Mouse (Mus musculus) testis, adult 2 months (tissue): ENCODE results near the gene Pla2g2f. TPM values are rescaled to one million over a fixed set of nuclear protein-coding genes. Genes with fewer than 3 reads are reported as not detected.

Source experiments
- H3K27ac ChIP-seq: fragments of 200-500 bp; 2 replicates; pipeline ENCODE4 v1.5.1; 2012; ENCODE audit warnings: low read depth, low read length; ENCODE audit not compliant: control insufficient read depth, insufficient read depth
- H3K27me3 ChIP-seq: fragments of 200-500 bp; 2 replicates; pipeline ENCODE4 v1.6.1; 2012; ENCODE audit warnings: mild to moderate bottlenecking, low read length, moderate library complexity; ENCODE audit not compliant: control insufficient read depth, insufficient read depth
- H3K36me3 ChIP-seq: fragments of 200-500 bp; 2 replicates; pipeline ENCODE4 v1.6.1; 2012; ENCODE audit warnings: mild to moderate bottlenecking, low read length; ENCODE audit not compliant: control insufficient read depth, insufficient read depth
- H3K4me1 ChIP-seq: fragments of 200-500 bp; 2 replicates; pipeline ENCODE4 v1.6.1; 2012; ENCODE audit warnings: low read length; ENCODE audit not compliant: control insufficient read depth, insufficient read depth
- H3K4me3 ChIP-seq: fragments of 200-500 bp; 2 replicates; pipeline ENCODE4 v1.5.1; 2012; ENCODE audit warnings: low read depth, mild to moderate bottlenecking, low read length, moderate library complexity, mixed read lengths; ENCODE audit not compliant: control insufficient read depth
- CTCF ChIP-seq: fragments of 200-500 bp; IDR thresholded peaks from 2 replicates; pipeline ENCODE4 v1.5.1; 2012; ENCODE audit warnings: low read depth, mild to moderate bottlenecking, inconsistent platforms, low read length, moderate library complexity; ENCODE audit not compliant: control insufficient read depth, insufficient read depth, insufficient replicate concordance
- POLR2A ChIP-seq: fragments of 200-500 bp; IDR thresholded peaks from 2 replicates; pipeline ENCODE4 v1.6.1; 2012; ENCODE audit warnings: low read depth, mild to moderate bottlenecking, inconsistent platforms, low read length, moderate library complexity; ENCODE audit not compliant: control insufficient read depth
- polyA plus RNA-seq: library from polyadenylated mRNA; depleted of rRNA; stranded (reverse); fragments of >200 nt; gene quantifications from 2 replicates; pipeline ENCODE4 v1.2.3, GENCODE M21; 2012

Gene Pla2g2f
- polyA plus RNA-seq, 1 experiment: not detected

GRCm38 (mm10) chr4:138746866-138747265 lies 10.6 kb downstream of the Pla2g2f start:
- no peak overlapping the region for H3K27ac ChIP-seq
- no peaks in the 10 kb centered on the region for H3K27me3 ChIP-seq
- no peak overlapping the region for H3K4me3 ChIP-seq
- no peak for TF ChIP-seq CTCF
- no peak for TF ChIP-seq POLR2A
- no peaks in the 10 kb centered on the region; the same call in 1 of the 2 replicates for H3K4me1 ChIP-seq
- no peaks in the 10 kb centered on the region for H3K36me3 ChIP-seq

DNA sequence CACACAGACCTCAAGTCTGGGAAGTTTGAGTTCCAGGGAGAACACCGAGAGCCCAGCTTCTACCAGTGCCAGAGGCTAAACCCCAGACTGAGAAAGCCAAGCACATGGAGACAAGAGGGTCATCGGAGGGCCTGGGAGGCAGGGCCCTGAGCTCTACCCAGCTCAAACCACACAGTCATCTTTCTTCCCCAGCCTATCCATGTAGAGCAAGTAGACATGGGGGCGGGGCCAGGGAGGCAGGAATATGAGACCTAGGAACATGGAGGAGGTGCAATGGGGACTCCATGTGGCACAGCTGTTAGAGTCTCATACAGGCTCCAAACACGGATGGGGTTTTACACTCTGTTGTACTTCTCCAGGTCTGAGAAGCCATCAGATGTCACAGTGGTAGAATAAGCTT lies 11.5 kb downstream of the Pla2g2f start:
- no peak for TF ChIP-seq POLR2A
- TF ChIP-seq CTCF: no peak
- no peaks in the 10 kb centered on the region for H3K27me3 ChIP-seq
- no peaks in the 10 kb centered on the region; the same call in 1 of the 2 replicates for H3K4me1 ChIP-seq
- H3K27ac ChIP-seq: no peak overlapping the region
- no peaks in the 10 kb centered on the region; the same call in 1 of the 2 replicates for H3K36me3 ChIP-seq
- H3K4me3 ChIP-seq: no peak overlapping the region

DNA sequence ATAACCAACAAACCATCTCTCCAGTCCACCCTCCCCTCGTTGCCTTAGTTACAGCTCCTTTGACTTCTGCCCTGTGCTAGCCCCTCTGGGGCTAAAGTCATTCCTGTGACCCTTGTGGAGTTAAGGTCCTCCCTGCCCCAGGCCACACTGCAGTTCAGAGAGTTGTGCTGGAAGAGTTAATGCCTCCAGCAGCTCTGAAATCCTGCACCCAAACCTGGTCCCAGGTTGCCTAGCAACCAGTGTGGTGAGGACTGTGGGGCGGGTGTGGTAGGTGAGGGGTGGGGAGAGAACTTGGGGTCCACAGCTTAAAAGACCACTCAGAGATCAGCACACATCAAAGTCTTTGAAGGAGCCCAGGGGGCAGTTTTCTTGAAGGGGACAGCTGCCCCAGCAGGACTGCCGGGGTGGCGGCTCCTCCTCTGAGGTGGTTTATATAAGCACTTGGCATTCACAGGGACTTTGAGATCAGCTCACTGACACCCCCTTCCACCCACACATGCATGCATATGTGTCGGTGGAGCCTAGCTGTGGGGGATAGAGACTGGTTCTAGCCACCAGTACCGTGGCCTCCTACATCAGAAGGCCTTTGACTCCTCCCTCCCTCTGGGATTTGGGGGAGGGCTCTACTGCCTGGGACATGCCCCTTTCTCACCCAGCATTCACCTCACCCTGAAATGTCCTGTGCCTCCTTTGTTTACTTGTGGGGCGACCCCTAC lies 18.1 kb downstream of the Pla2g2f start:
- Histone ChIP-seq H3K4me1 (no peaks in the 10 kb centered on the region), H3K27ac (no peak overlapping the region), H3K36me3 (no peaks in the 10 kb centered on the region; the same call in 1 of the 2 replicates), H3K27me3 (no peaks in the 10 kb centered on the region), H3K4me3 (no peak overlapping the region)
- TF ChIP-seq CTCF: no peak
- no peak for TF ChIP-seq POLR2A

DNA sequence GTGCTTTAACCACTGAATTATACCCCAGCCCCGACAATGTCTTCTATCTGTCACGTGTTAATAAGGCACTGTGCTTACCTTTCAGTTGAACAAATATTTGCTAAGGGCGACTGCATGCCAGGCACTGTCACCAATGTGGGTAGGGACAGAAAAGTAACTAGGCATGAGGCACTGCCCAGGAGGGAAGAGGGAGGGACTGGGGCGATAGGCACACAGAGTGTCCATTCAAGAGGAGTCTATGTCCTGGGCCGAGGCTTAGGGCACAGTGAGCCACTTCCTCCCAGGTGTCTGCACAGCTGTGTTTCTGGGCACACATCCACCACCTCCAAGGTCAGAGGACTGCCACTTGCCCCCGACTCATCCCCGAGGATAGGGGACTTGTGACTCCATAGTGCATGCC lies 20.4 kb downstream of the Pla2g2f start, which contains the start of gene Ubxn10:
Gene Ubxn10, minus strand, starts transcription at position 137 of the 400 bp plus-strand sequence.
- Histone ChIP-seq H3K4me1 (no peaks in the 10 kb centered on the region), H3K4me3 (no peak within 1 kb of the TSS), H3K27ac (no peak within 1 kb of the TSS), H3K27me3 (no peaks in the 10 kb centered on the region), H3K36me3 (no peaks in the 10 kb centered on the region; the same call in 1 of the 2 replicates)
- TF ChIP-seq CTCF (no peak), POLR2A (no peak)

GRCm38 (mm10) chr4:138734863-138735262 lies 22.6 kb downstream of the Pla2g2f start:
- H3K4me1 ChIP-seq: no peaks in the 10 kb centered on the region
- no peaks in the 10 kb centered on the region for H3K27me3 ChIP-seq
- TF ChIP-seq POLR2A (no peak), CTCF (no peak)
- H3K27ac ChIP-seq: no peak overlapping the region
- H3K36me3 ChIP-seq: no peaks in the 10 kb centered on the region; the same call in 1 of the 2 replicates
- no peak overlapping the region for H3K4me3 ChIP-seq

GRCm38 (mm10) chr4:138734105-138734504 lies 23.3 kb downstream of the Pla2g2f start:
- Histone ChIP-seq H3K4me3 (no peak overlapping the region), H3K27me3 (no peaks in the 10 kb centered on the region), H3K36me3 (no peaks in the 10 kb centered on the region; the same call in 1 of the 2 replicates), H3K27ac (no peak overlapping the region), H3K4me1 (no peaks in the 10 kb centered on the region)
- TF ChIP-seq POLR2A (no peak), CTCF (no peak)

DNA sequence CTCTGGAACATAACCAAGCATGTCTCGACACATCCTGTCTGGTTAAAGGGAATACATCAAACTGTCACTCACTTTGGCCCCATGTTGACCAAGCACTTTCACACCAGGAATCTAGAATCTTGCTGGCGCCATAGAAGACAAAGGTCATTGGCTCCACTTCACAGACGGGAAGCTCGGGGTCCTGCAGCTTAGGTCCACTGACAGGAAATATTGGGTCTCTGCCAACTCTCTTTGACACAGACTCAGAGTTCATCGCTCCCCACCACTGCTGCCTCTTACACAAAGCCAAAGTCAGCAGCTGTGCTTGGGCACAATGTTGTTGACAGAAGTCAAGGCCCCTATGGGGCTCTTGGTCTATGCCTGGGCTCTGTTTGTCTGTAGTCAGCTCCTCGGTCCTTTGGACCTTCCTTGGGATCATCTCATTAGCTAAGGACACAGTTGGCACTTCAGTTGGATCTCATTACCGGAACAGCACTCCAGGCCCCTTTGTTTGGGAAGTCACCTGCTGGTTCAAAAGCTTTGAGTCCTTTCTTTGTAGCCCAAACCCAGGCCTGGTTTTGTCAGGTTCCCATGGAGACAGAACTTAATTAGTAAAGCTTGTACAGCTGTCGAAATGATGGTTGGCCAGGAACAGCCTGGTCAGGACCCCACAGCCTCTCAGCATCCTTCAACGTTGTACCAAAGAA lies 28.3 kb downstream of the Pla2g2f start:
- Histone ChIP-seq H3K36me3 (no peaks in the 10 kb centered on the region; the same call in 1 of the 2 replicates), H3K27ac (no peak overlapping the region), H3K27me3 (no peaks in the 10 kb centered on the region), H3K4me1 (peaks cover 19% of the 10 kb centered on the region), H3K4me3 (no peak overlapping the region)
- no peak for TF ChIP-seq POLR2A
- no peak for TF ChIP-seq CTCF
